Mouse (Mus musculus): ENCODE measurements around the gene Cpt1a. TPM values are rescaled to one million over a fixed set of nuclear protein-coding genes. Genes with fewer than 3 reads are reported as not detected.
A peak's percentile ranks its signal among the peaks of the same experiment; 100 is the strongest.

The Cpt1a gene
- polyA plus RNA-seq, 1 experiment, result 24.1 TPM

- Histone ChIP-seq H3K27me3 (ENCODE audit: control insufficient read depth, insufficient read depth, low read length) (no peaks in the 10 kb centered on the region; the same call in 1 of the 2 replicates), H3K4me3 (replicated peaks; ENCODE audit: insufficient read depth, low read depth, low read length) (no peak overlapping the region), H3K4me1 (ENCODE audit: control insufficient read depth, insufficient read depth, low read length) (no peaks in the 10 kb centered on the region), H3K27ac (ENCODE audit: insufficient read depth, low read length) (no peak overlapping the region)
- TF ChIP-seq CTCF (IDR thresholded peaks at IDR 0.05; ENCODE audit: borderline replicate concordance, insufficient read depth, low read depth, low read length) (peak; percentile 19; the same call in 1 of the 2 replicates), POLR2A (IDR thresholded peaks at IDR 0.05; ENCODE audit: borderline replicate concordance, insufficient read depth, low read length) (no peak)
- no peak for DNase-seq
- WGBS, result 84% methylated on average over 3 of the region's 3 CpGs
Measured at GRCm38 (mm10) chr19:3320801-3321200, 1.3 kb upstream of the Cpt1a start.

GRCm38 (mm10) chr19:3321617-3322016 lies 517 bp upstream of the Cpt1a start:
- no peak for TF ChIP-seq POLR2A (IDR thresholded peaks at IDR 0.05; ENCODE audit: borderline replicate concordance, insufficient read depth, low read length)
- TF ChIP-seq CTCF (IDR thresholded peaks at IDR 0.05; ENCODE audit: borderline replicate concordance, insufficient read depth, low read depth, low read length), result no peak
- WGBS, result 11% methylated on average over 11 of the region's 11 CpGs
- peak in 1 of 2 experiments; percentile 12 for DNase-seq
- Histone ChIP-seq H3K27me3 (ENCODE audit: control insufficient read depth, insufficient read depth, low read length) (no peaks in the 10 kb centered on the region; the same call in 1 of the 2 replicates), H3K27ac (ENCODE audit: insufficient read depth, low read length) (no peak overlapping the region), H3K4me1 (ENCODE audit: control insufficient read depth, insufficient read depth, low read length) (no peaks in the 10 kb centered on the region), H3K4me3 (replicated peaks; ENCODE audit: insufficient read depth, low read depth, low read length) (no peak overlapping the region)

- WGBS, result 2% methylated on average over 45 of the region's 47 CpGs
- Histone ChIP-seq H3K27me3 (ENCODE audit: control insufficient read depth, insufficient read depth, low read length) (no peaks in the 10 kb centered on the region; the same call in 1 of the 2 replicates), H3K4me1 (ENCODE audit: control insufficient read depth, insufficient read depth, low read length) (no peaks in the 10 kb centered on the region), H3K27ac (ENCODE audit: insufficient read depth, low read length) (no peak overlapping the region), H3K4me3 (replicated peaks; ENCODE audit: insufficient read depth, low read depth, low read length) (peak overlapping the region; percentile 51)
- TF ChIP-seq POLR2A (IDR thresholded peaks at IDR 0.05; ENCODE audit: borderline replicate concordance, insufficient read depth, low read length), result no peak
- TF ChIP-seq CTCF (IDR thresholded peaks at IDR 0.05; ENCODE audit: borderline replicate concordance, insufficient read depth, low read depth, low read length), result no peak
- DNase-seq, result peak; percentile 57 to 59
Measured at GRCm38 (mm10) chr19:3323201-3323621, 1.1 kb downstream of the Cpt1a start.

- no peak for TF ChIP-seq POLR2A (IDR thresholded peaks at IDR 0.05; ENCODE audit: borderline replicate concordance, insufficient read depth, low read length)
- peak overlapping the region; percentile 51 for H3K4me3 ChIP-seq (replicated peaks; ENCODE audit: insufficient read depth, low read depth, low read length)
- under 1% methylated on average over 34 of the region's 34 CpGs for WGBS
- no peaks in the 10 kb centered on the region; the same call in 1 of the 2 replicates for H3K27me3 ChIP-seq (ENCODE audit: control insufficient read depth, insufficient read depth, low read length)
- H3K4me1 ChIP-seq (ENCODE audit: control insufficient read depth, insufficient read depth, low read length), result no peaks in the 10 kb centered on the region
- DNase-seq, result peak; percentile 38 to 50
- no peak overlapping the region; the same call in 1 of the 2 replicates for H3K27ac ChIP-seq (ENCODE audit: insufficient read depth, low read length)
Measured at GRCm38 (mm10) chr19:3323753-3324270, 1.7 kb downstream of the Cpt1a start.

GRCm38 (mm10) chr19:3324271-3324811 lies 2.2 kb downstream of the Cpt1a start:
- 11% methylated on average over 17 of the region's 17 CpGs for WGBS
- Histone ChIP-seq H3K27me3 (ENCODE audit: control insufficient read depth, insufficient read depth, low read length) (no peaks in the 10 kb centered on the region; the same call in 1 of the 2 replicates), H3K4me3 (replicated peaks; ENCODE audit: insufficient read depth, low read depth, low read length) (peak overlapping the region; percentile 51), H3K27ac (ENCODE audit: insufficient read depth, low read length) (no peak overlapping the region; the same call in 1 of the 2 replicates), H3K4me1 (ENCODE audit: control insufficient read depth, insufficient read depth, low read length) (no peaks in the 10 kb centered on the region)
- TF ChIP-seq POLR2A (IDR thresholded peaks at IDR 0.05; ENCODE audit: borderline replicate concordance, insufficient read depth, low read length) (no peak), CTCF (IDR thresholded peaks at IDR 0.05; ENCODE audit: borderline replicate concordance, insufficient read depth, low read depth, low read length) (no peak)
- DNase-seq, result peak; percentile 11 to 24

GRCm38 (mm10) chr19:3324931-3325711 lies 3.0 kb downstream of the Cpt1a start:
- peak; percentile 66 to 73 for DNase-seq
- no peaks in the 10 kb centered on the region; the same call in 1 of the 2 replicates for H3K27me3 ChIP-seq (ENCODE audit: control insufficient read depth, insufficient read depth, low read length)
- no peak overlapping the region for H3K27ac ChIP-seq (ENCODE audit: insufficient read depth, low read length)
- TF ChIP-seq POLR2A (IDR thresholded peaks at IDR 0.05; ENCODE audit: borderline replicate concordance, insufficient read depth, low read length) (no peak), CTCF (IDR thresholded peaks at IDR 0.05; ENCODE audit: borderline replicate concordance, insufficient read depth, low read depth, low read length) (no peak)
- H3K4me3 ChIP-seq (replicated peaks; ENCODE audit: insufficient read depth, low read depth, low read length), result peak overlapping the region; percentile 65
- 1% methylated on average over 59 of the region's 59 CpGs for WGBS
- no peaks in the 10 kb centered on the region for H3K4me1 ChIP-seq (ENCODE audit: control insufficient read depth, insufficient read depth, low read length)

- no peak for DNase-seq
- 44% methylated on average over 15 of the region's 15 CpGs for WGBS
- no peak overlapping the region; the same call in 1 of the 2 replicates for H3K27ac ChIP-seq (ENCODE audit: insufficient read depth, low read length)
- no peaks in the 10 kb centered on the region; the same call in 1 of the 2 replicates for H3K27me3 ChIP-seq (ENCODE audit: control insufficient read depth, insufficient read depth, low read length)
- H3K4me1 ChIP-seq (ENCODE audit: control insufficient read depth, insufficient read depth, low read length), result no peaks in the 10 kb centered on the region
- H3K4me3 ChIP-seq (replicated peaks; ENCODE audit: insufficient read depth, low read depth, low read length), result peak overlapping the region; percentile 19
- TF ChIP-seq POLR2A (IDR thresholded peaks at IDR 0.05; ENCODE audit: borderline replicate concordance, insufficient read depth, low read length) (no peak), CTCF (IDR thresholded peaks at IDR 0.05; ENCODE audit: borderline replicate concordance, insufficient read depth, low read depth, low read length) (no peak)
Measured at GRCm38 (mm10) chr19:3325771-3326478, 3.8 kb downstream of the Cpt1a start.
